Mouse (Mus musculus): ENCODE measurements at regions not wholly inside any gene's neighbourhood (a gene's known extent, or its start where the extent isn't known, plus 50 kb on each side); places are given as distances from the start of the nearest gene placed in this dataset.

DNA sequence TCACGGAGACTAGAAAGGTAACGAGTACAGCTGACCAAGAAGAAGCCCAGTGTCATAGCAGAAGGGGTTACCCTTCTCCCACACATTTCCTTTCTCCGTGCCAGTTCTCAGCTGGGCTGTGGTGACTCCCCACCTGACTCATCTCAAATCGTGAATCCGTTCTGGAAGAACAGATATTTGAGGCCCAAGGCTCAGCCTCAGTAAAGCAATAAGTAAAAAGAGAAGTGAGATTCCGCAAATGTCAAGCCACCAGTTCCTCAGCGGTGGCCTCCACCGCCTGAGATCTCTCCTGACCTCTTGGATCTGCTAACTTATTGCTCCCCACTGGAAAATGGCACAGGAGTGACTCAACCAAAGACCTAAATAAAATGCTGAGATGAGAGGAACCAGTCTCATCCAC is 213.2 kb downstream of the Maf start:
- TF ChIP-seq POLR2A (IDR thresholded peaks at IDR 0.05; ENCODE audit: borderline replicate concordance, control insufficient read depth, low read depth, low read length) (no peak), CTCF (IDR thresholded peaks at IDR 0.05; ENCODE audit: control insufficient read depth, insufficient read depth, low read length) (no peak)
